Mouse (Mus musculus) bone marrow macrophage, adult 2 months (primary cell): ENCODE measurements around the gene Kdsr. TPM values are rescaled to one million over a fixed set of nuclear protein-coding genes. Genes with fewer than 3 reads are reported as not detected.

Experiments used
- H3K27ac ChIP-seq: 2 replicates; pipeline ENCODE4 v1.5.1; 2012; ENCODE audit warnings: low read depth, low read length; ENCODE audit not compliant: insufficient read depth
- H3K4me1 ChIP-seq: 2 replicates; pipeline ENCODE4 v1.6.1; 2012; ENCODE audit warnings: low read length; ENCODE audit not compliant: control insufficient read depth, insufficient read depth
- H3K4me3 ChIP-seq: 2 replicates; pipeline ENCODE4 v1.5.1; 2012; ENCODE audit warnings: mild to moderate bottlenecking, low read length, moderate library complexity; ENCODE audit not compliant: insufficient read depth
- CTCF ChIP-seq: IDR thresholded peaks from 2 replicates; pipeline ENCODE4 v1.5.1; 2012; ENCODE audit warnings: low read depth, mild to moderate bottlenecking, low read length, moderate library complexity
- POLR2A ChIP-seq: IDR thresholded peaks from 2 replicates; pipeline ENCODE4 v1.6.1; 2012; ENCODE audit warnings: mild to moderate bottlenecking, low read depth, low read length, borderline replicate concordance
- polyA plus RNA-seq: library from polyadenylated mRNA; stranded (reverse); fragments of >200 nt; gene quantifications from 2 replicates; pipeline ENCODE4 v1.2.4, GENCODE M21; 2012; ENCODE audit not compliant: missing spikeins, insufficient read depth, insufficient read length

Gene Kdsr
- polyA plus RNA-seq, result 13.3 and 14.8 TPM in 2 replicates

GRCm38 (mm10) chr1:106759572-106760435 is at the start of gene Kdsr:
Kdsr (minus strand) TSS chr1:106759727.
- TF ChIP-seq CTCF (no peak), POLR2A (0 out of 2 replicates have a peak, but pooled peaks have one; percentile 63)
- H3K4me1 ChIP-seq, result peaks cover 8% of the 10 kb centered on the region
- peak within 1 kb of the TSS; percentile 60 for H3K27ac ChIP-seq
- H3K4me3 ChIP-seq, result peak within 1 kb of the TSS; percentile 96

- Histone ChIP-seq H3K27ac (no peak overlapping the region), H3K4me3 (no peak overlapping the region), H3K4me1 (peaks cover 12% of the 10 kb centered on the region)
- TF ChIP-seq POLR2A (no peak), CTCF (peak; percentile 29; the same call in 1 of the 2 replicates)
Measured at GRCm38 (mm10) chr1:106799931-106800330, 40.4 kb upstream of the Kdsr start.

- peaks cover 14% of the 10 kb centered on the region for H3K4me1 ChIP-seq
- H3K4me3 ChIP-seq, result no peak overlapping the region
- TF ChIP-seq POLR2A, result no peak
- no peak for TF ChIP-seq CTCF
- H3K27ac ChIP-seq, result no peak overlapping the region
Measured at GRCm38 (mm10) chr1:106799406-106799805, 39.9 kb upstream of the Kdsr start.

GRCm38 (mm10) chr1:106796987-106797779 is 37.7 kb upstream of the Kdsr start:
- H3K4me3 ChIP-seq, result peak overlapping the region; percentile 66
- H3K4me1 ChIP-seq, result peaks cover 24% of the 10 kb centered on the region
- TF ChIP-seq POLR2A, result no peak
- no peak for TF ChIP-seq CTCF
- peak overlapping the region; percentile 89 for H3K27ac ChIP-seq

- Histone ChIP-seq H3K4me3 (peak within 1 kb of the TSS; percentile 98), H3K4me1 (peaks cover 27% of the 10 kb centered on the region), H3K27ac (peak within 1 kb of the TSS; percentile 89)
- TF ChIP-seq POLR2A, result no peak; the same call in 1 of the 2 replicates
- TF ChIP-seq CTCF, result no peak
Measured at GRCm38 (mm10) chr1:106796542-106796924, 37.0 kb upstream of the Kdsr start, which contains the start of gene Vps4b. Vps4b (minus strand) TSS chr1:106796728.

GRCm38 (mm10) chr1:106795634-106796541 is 36.4 kb upstream of the Kdsr start:
- Histone ChIP-seq H3K4me1 (peaks cover 27% of the 10 kb centered on the region), H3K4me3 (peak overlapping the region; percentile 98), H3K27ac (peak overlapping the region; percentile 85)
- no peak; the same call in 1 of the 2 replicates for TF ChIP-seq POLR2A
- no peak for TF ChIP-seq CTCF

- Histone ChIP-seq H3K4me3 (no peak overlapping the region), H3K27ac (no peak overlapping the region)
- TF ChIP-seq POLR2A (no peak), CTCF (no peak)
Measured at GRCm38 (mm10) chr1:106774896-106775295, 15.4 kb upstream of the Kdsr start.

GRCm38 (mm10) chr1:106774092-106774491 is 14.6 kb upstream of the Kdsr start:
- Histone ChIP-seq H3K27ac (no peak overlapping the region), H3K4me3 (no peak overlapping the region), H3K4me1 (no peaks in the 10 kb centered on the region)
- TF ChIP-seq CTCF (no peak), POLR2A (no peak)

More at GRCm38 (mm10) chr1:106774896-106775295, 15.4 kb upstream of the Kdsr start:
- no peaks in the 10 kb centered on the region for H3K4me1 ChIP-seq

- Histone ChIP-seq H3K4me1 (no peaks in the 10 kb centered on the region), H3K27ac (no peak overlapping the region), H3K4me3 (no peak overlapping the region)
- TF ChIP-seq POLR2A, result no peak
Measured at GRCm38 (mm10) chr1:106768773-106769172, 9.2 kb upstream of the Kdsr start.
